Mouse (Mus musculus) gastrocnemius, adult 2 months (tissue): Measurements from ENCODE around the gene Myh6. TPM values are rescaled to one million over a fixed set of nuclear protein-coding genes. Genes with fewer than 3 reads are reported as not detected.
"Not testable (repeated sequence)": the region's sequence is repeated elsewhere in the genome, so short reads cannot be mapped to it uniquely, and the experiment has no call there.

Source experiments
- DNase-seq: peaks from one replicate; pipeline ENCODE4 v3.0.0; 2022
- H3K27ac ChIP-seq: fragments of 200-600 bp; 2 replicates; pipeline ENCODE4 v1.8.1; 2022; ENCODE audit warnings: mild to moderate bottlenecking
- H3K4me3 ChIP-seq: fragments of 200-600 bp; 2 replicates; pipeline ENCODE4 v1.8.1; 2022; ENCODE audit warnings: mild to moderate bottlenecking, moderate library complexity
- CTCF ChIP-seq: fragments of 200-600 bp; IDR thresholded peaks from 2 replicates; pipeline ENCODE4 v1.8.1; 2022; ENCODE audit warnings: antibody characterized with exemption, mild to moderate bottlenecking, moderate library complexity
- intact Hi-C: fragments of 180-260 bp; cut with DNase I; formaldehyde crosslinking; loops from one replicate; pipeline ENCODE4 v1.15.1; 2025
- total RNA-seq, 2 experiments: library from RNA; stranded (reverse); gene quantifications; 2 replicates each; pipeline ENCODE4 v1.2.3; 2021

Myh6 gene
- total RNA-seq, 2 experiments from 2014 or later = 109 to 348 TPM

DNA sequence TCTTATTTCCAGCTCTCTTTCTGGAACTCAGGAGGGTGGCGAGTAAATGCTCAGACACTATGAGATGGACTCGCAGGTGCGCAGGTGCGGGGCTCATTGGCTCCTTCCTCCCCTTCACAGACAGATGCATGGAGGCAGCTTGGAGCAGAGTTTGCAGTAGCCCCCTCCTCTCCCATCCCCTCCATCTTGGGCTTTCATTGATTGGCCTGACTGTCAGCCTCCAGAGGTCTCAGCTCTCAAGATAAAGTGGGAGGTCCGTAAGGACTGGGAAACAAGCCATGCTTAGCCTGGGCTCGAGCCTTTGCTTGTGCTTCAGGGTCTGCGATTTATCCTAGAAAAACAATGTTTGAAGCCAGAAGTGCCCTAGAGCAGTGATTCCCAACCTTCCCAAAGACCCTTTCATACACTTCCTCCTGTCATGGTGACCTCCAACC lies 36.0 kb upstream of the Myh6 start:
- intact Hi-C loops = loop anchor here (5.0 kb wide), 1 partner anchor 45 kb away; no protein-coding TSS in a partner anchor
- Histone ChIP-seq H3K27ac (no peak overlapping the region), H3K4me3 (no peak overlapping the region)
- no peak for TF ChIP-seq CTCF
- DNase-seq = no peak

DNA sequence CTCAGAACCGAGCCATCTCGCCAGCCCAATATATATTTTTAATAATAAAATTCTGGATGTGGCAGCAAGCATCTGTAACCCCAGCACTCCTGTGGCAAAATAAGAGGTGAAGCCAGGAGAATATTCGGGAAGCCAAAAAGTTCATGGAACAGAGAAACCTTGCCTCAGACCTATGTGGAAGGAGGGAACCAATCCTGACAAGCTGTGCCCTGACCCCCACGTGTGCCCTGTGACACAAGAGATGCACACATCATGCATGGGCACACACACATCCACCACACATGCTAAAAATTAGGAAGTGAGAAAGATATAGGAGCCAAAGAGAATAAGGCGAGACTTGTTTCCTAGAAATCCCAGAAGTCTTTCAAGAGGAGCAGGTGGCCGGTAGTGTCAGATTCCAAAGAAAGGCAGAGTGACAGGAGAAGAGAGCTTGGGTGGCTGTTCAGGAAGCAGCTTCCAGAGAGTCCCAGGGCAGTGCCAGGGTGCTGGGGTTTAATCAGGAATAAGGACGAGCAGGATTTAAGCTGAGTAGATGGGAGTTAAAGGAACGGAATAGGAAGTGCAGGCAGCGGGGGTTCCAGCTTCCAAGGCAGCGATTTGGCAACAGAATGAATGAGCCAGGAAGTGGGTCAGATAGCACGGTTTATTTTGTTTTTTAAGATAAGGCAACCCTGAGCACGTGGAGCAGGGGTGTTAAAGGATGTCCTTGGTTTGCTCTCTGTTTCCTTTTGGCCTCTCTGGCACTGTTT lies 35.4 kb upstream of the Myh6 start:
- peak; percentile 37 for DNase-seq
- no peak for TF ChIP-seq CTCF
- Histone ChIP-seq H3K4me3 (no peak overlapping the region), H3K27ac (no peak overlapping the region)
- intact Hi-C loops = loop anchor here (5.0 kb wide), 1 partner anchor 45 kb away; no protein-coding TSS in a partner anchor

DNA sequence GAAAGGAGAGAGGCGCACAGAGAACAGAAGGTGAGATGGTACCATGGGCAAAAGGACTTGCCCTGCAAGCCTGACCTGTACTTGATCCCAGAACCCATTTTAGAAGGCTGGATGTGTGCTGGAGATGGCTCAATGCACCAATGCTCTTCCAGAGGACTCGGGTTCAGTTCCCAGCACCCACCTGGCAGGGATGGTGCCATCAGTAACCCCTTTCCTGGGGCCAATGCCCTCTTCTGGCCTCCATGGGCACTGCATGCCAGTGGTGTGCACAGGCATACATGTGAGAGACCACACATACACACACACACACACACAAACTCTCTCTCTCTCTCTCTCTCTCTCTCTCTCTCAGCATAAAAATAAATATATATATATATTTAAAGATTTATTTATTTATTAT lies 34.7 kb upstream of the Myh6 start:
- H3K27ac ChIP-seq = no peak overlapping the region

DNA sequence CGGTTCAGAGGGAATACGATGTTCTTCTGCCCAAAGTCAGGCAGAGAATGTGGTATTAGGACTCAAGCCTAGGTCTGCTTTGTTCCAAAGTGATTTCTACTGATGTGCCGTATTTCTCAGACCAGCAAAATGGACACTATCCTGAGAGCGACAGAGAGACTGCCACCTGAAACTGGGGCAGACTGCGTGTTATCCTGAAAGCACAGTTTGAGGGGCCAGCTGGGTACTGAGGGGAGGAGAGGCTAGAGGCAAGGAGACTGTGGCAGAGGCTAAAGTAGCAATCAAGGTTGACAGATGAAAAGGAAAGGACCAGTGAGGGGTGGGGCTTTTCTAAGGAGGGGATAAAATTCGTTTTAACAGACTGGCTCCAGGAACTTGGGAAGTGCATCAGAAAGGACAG lies 34.1 kb upstream of the Myh6 start:
- Histone ChIP-seq H3K27ac (no peak overlapping the region), H3K4me3 (no peak overlapping the region)
- intact Hi-C loops = loop anchor here (5.0 kb wide), 1 partner anchor 44 kb away; no protein-coding TSS in a partner anchor
- no peak for TF ChIP-seq CTCF
- DNase-seq = no peak

More for the DNA sequence above, 34.7 kb upstream of the Myh6 start:
- DNase-seq = no peak
- H3K4me3 ChIP-seq = no peak overlapping the region
- intact Hi-C loops = loop anchor here (5.0 kb wide), 1 partner anchor 44 kb away; no protein-coding TSS in a partner anchor
- TF ChIP-seq CTCF = no peak

DNA sequence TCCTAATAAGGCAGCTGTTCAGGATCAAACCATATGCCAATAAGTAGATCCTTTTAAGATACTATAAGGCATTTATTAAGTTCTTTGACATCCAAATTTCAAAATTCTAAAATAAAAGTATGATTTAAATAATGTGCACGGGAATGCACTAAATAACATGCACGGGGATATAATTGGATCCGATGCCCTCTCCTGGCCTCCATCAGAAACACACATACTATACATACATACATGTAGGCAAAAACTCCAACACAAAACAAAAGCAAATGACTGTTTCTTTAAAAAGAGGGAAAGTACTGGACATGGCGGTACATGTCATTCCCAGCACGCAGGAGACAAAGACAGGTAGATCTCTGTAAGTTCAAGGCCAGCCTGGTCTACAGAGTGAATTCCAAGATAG lies 33.1 kb upstream of the Myh6 start:
- not testable (repeated sequence) for H3K27ac ChIP-seq, DNase-seq, H3K4me3 ChIP-seq
- intact Hi-C loops = loop anchor here (5.0 kb wide), 1 partner anchor 43 kb away; no protein-coding TSS in a partner anchor

DNA sequence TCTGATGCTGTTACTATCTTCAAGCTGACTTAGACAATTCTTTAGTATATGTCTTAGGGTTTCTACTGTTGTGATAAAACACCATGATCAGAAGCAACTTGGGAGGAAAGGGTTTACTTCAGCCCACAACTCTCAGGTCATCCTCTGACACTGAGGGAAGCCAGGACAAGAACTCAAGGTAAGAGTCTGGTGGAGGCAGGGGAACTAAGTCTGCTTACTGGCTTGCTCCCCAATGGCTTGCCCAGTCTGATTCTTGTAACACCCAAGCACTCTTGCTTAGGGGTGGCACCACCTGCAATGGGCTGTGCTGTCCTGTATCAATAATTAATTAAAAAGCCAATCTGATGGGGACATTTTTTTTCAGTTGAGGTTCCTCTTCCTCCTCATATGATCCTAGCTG lies 32.0 kb upstream of the Myh6 start:
- Histone ChIP-seq H3K27ac (no peak overlapping the region), H3K4me3 (no peak overlapping the region)
- intact Hi-C loops = no loop called here
- no peak for DNase-seq
- no peak for TF ChIP-seq CTCF

DNA sequence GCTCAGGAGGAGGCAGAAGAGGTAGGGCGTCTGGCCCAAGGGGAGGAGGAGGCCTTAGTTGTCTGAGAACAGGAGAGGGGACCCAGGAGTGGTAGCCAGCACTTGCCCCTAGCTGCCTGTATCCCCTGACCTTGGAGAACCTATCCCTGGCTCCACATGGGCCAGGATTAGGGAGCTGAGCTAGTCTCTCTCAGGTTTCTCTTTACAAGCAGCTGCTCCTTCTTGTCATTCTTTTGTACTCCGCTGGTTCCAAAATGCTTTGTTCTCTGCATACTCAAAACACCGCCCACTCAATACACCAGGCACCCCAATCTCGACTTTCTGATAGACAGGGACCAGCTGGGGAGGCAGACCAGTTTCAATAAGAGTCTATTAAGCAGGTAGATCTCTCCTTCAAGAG lies 30.6 kb upstream of the Myh6 start:
- H3K4me3 ChIP-seq = no peak overlapping the region

DNA sequence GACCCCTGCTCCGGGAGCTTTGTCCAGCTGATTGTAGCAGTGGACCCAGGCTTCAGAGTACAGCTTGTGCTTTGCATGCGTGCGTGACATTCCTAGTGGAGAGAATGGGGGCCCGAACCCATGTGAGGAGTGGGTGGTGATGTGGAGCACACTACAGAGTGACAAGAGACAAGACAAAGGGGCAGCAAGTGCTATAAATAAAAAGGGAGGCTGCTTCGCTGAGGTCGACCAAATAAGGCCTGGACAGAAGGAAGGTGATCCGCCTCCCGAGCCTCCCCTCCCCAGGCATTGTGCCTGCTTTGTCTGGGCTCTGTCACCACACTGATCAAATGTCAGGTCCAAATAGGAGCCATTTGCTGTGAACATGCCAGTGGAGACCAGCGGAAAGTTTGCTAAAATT lies 30.1 kb upstream of the Myh6 start:
- no peak overlapping the region for H3K4me3 ChIP-seq
- DNase-seq = no peak
- intact Hi-C loops = no loop called here
- peak overlapping the region; percentile 48; the same call in 1 of the 2 replicates for H3K27ac ChIP-seq
- TF ChIP-seq CTCF = no peak

More for the DNA sequence above, 30.6 kb upstream of the Myh6 start:
- no peak for TF ChIP-seq CTCF
- 0 out of 2 replicates have a peak overlapping the region, but pooled peaks have one; percentile 48 for H3K27ac ChIP-seq
- no peak for DNase-seq
- intact Hi-C loops = no loop called here

DNA sequence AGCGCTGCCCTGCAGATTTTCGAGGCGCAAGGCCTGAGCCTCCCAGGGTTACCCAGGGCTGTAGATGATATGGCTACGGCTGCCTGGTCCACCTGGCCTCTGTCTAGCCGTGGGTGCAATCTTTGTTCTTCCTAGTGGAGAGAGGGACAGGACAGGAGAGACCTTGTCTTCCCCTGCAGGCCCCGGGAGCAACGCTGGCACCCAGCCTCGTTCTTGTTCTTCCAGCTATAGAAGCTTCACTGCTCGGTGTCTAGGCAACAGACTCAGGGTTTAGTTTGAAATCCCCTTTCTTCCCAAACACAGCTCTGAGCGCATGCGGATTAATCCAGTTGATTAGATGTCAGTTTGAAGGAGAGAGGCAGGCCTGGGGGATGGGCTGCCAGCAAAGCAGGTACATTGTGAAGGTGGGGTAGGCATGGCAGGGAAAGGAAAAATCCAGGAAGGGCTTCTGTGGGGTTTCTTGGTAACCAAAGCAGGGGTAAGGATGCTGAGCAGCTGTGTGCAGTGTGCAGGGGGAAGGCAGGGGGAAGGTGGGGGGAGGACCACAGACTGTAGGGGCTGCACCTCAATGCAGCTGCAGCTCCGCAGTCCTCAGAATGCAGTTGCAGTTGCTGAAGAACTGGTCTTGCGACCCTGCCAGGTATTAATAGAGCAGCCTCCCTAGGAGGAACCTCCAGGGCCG lies 28.9 kb upstream of the Myh6 start:
- H3K4me3 ChIP-seq = no peak overlapping the region
- H3K27ac ChIP-seq = no peak overlapping the region
- no peak for TF ChIP-seq CTCF
- intact Hi-C loops = no loop called here
- DNase-seq = no peak

DNA sequence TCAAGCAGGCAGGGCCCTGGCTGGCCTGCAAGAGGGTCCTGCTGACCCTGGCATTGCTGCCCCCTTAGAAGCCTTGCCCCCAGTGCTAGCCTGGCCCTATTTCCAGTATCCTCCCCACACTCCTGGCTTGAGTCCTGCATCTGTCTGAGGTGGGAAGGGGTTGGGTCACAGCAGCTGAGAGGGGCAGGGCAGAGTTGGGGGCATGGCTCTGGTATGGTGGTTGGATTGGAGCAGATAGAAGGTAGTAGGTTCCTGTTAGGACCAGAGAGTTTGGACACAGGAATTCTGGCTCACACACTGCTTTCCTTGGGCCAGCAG lies 28.1 kb upstream of the Myh6 start:
- Histone ChIP-seq H3K27ac (0 out of 2 replicates have a peak overlapping the region, but pooled peaks have one; percentile 16), H3K4me3 (no peak overlapping the region)
- intact Hi-C loops = no loop called here
- DNase-seq = no peak
- no peak for TF ChIP-seq CTCF

DNA sequence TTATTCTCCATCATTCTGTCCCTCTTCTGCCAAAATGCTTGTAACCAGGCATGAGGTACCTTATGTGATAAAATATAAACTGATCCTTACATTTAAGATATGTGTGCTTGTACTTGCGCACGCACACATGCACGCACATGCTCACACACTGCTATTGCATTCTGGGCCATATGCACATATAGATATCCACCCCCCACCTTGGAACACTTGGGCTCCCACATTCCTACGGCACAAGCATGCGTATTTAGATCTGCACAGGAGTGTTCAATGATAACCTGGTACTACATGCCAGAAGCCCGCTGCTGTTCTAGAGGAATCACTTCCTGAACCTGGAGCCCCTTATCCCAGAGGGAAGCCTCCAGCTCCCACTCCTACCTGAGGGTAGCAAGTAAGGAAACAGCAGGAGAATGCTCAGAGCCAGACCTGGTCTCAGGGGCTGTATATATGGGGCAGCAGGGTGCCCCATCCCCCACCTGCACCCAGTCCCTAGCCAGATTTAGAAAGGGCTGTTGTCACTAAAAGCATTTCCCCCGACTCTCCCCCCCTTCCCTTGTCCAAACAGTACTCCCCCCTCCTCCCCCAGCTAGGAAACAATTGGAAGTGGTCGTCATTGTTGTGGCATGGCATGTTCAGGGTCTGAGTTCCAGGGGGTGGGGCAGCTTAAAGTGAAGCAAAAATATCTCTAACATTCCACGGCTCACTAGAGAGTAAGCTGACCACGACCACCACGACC lies 27.6 kb upstream of the Myh6 start, which contains the start of gene Myh7:
TSS of gene Myh7 (minus strand) at position 491 of the 733 bp plus-strand sequence.
- no peak for DNase-seq
- no peak for TF ChIP-seq CTCF
- H3K4me3 ChIP-seq = peak within 1 kb of the TSS; percentile 14
- intact Hi-C loops = no loop called here
- peak within 1 kb of the TSS; percentile 16; the same call in 1 of the 2 replicates for H3K27ac ChIP-seq

DNA sequence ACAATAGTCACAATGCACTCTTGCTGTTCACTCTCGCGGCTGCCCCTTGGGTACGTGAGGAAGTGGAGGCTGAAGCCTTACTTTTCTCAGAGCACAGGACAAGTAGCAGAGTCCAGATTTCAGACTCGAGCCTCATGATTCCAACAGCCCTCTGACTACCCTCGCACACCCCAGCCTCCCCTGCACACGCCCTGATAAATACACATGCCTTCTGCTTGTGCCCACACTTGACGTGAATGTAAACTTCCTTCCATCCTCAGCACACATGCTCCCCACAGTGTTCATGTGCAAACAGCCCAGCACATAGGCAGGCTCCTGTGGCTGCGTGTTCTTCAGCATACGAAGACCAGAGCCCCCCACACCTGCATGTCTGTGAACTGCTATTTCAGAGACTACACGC lies 26.9 kb upstream of the Myh6 start:
- Histone ChIP-seq H3K27ac (peak overlapping the region; percentile 16; the same call in 1 of the 2 replicates), H3K4me3 (peak overlapping the region; percentile 14)
- TF ChIP-seq CTCF = no peak
- intact Hi-C loops = no loop called here
- DNase-seq = no peak

DNA sequence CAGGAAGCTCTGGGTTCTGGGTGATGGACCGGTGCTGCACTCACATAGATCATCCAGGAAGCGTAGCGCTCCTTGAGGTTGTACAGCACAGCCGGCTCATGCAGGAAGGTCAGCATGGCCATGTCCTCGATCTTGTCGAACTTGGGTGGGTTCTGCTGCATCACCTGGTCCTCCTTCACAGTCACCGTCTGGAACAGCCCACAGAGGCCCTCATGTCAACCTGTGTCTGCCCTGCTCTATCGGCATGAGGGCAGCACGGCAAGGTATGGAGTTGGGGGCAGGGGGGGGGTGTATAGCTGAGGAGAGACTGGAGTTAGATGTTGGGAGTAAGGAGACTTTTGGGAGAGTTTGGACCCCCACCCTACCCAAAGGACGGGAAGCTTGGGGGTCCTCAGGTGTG lies 25.5 kb upstream of the Myh6 start:
- no peak for TF ChIP-seq CTCF
- Histone ChIP-seq H3K4me3 (no peak overlapping the region), H3K27ac (no peak overlapping the region)
- no peak for DNase-seq
- intact Hi-C loops = no loop called here
